Mouse (Mus musculus) liver, embryonic 14.5 days (tissue): ENCODE measurements around the gene Sf3b3. TPM values are rescaled to one million over a fixed set of nuclear protein-coding genes. Genes with fewer than 3 reads are reported as not detected.

Experiments
- ATAC-seq: fragments of 200-750 bp; cut with Nextera tagmentation; 2 replicates; pipeline ENCODE4 v1.8.0; 2017; ENCODE audit warnings: moderate number of reproducible peaks, mild to moderate bottlenecking, moderate library complexity; ENCODE audit not compliant: insufficient read depth
- DNase-seq, 3 experiments: peaks; one replicate each; pipeline ENCODE4 v3.0.0-alpha.2; 2012 to 2013; ENCODE audit warnings: low read depth in 3 of 3, low spot score in 3 of 3
- H3K27ac ChIP-seq: fragments of 300-500 bp; sonication (generic); 2 replicates; pipeline ENCODE4 v1.5.1; 2014; ENCODE audit warnings: moderate library complexity, mild to moderate bottlenecking, control low read depth, inconsistent platforms
- H3K27me3 ChIP-seq: fragments of 300-500 bp; sonication (generic); 2 replicates; pipeline ENCODE4 v1.6.1; 2014; ENCODE audit warnings: mild to moderate bottlenecking, low read length, moderate library complexity; ENCODE audit not compliant: control insufficient read depth, insufficient read depth
- H3K36me3 ChIP-seq: fragments of 300-500 bp; sonication (generic); replicated peaks from 2 replicates; pipeline ENCODE4 v1.6.1; 2014; ENCODE audit warnings: low read depth; ENCODE audit not compliant: control insufficient read depth, insufficient read depth
- H3K4me1 ChIP-seq, 2 experiments: fragments of 200-500 bp in 1 of 2; fragments of 300-500 bp in 1 of 2; sonication (generic) in 1 of 2; replicated peaks; 2 replicates each; pipeline ENCODE4 v1.6.1; 2012 to 2014; ENCODE audit warnings: antibody characterized with exemption in 1 of 2, inconsistent platforms in 1 of 2, low read length in 1 of 2; ENCODE audit not compliant: control insufficient read depth in 2 of 2, insufficient read depth in 2 of 2
- H3K4me2 ChIP-seq: fragments of 300-500 bp; sonication (generic); 2 replicates; pipeline ENCODE4 v1.6.1; 2014; ENCODE audit warnings: low read depth, mild to moderate bottlenecking, control low read depth, moderate library complexity
- H3K4me3 ChIP-seq, 2 experiments: fragments of 200-500 bp in 1 of 2; fragments of 300-500 bp in 1 of 2; sonication (generic) in 1 of 2; 2 replicates each; pipeline ENCODE4 v1.5.1; 2012 to 2014; ENCODE audit warnings: low read depth in 2 of 2, low read length in 2 of 2, mild to moderate bottlenecking in 2 of 2, control low read depth in 1 of 2, inconsistent platforms in 1 of 2, moderate library complexity in 1 of 2; ENCODE audit not compliant: insufficient read depth in 1 of 2
- H3K9ac ChIP-seq: fragments of 300-500 bp; sonication (generic); replicated peaks from 2 replicates; pipeline ENCODE4 v1.6.1; 2014; ENCODE audit warnings: mild to moderate bottlenecking, control low read depth, moderate library complexity
- H3K9me3 ChIP-seq: fragments of 300-500 bp; sonication (generic); 2 replicates; pipeline ENCODE4 v1.6.1; 2016; ENCODE audit warnings: low read length, mixed read lengths; ENCODE audit not compliant: control insufficient read depth
- CTCF ChIP-seq: IDR thresholded peaks from 2 replicates; pipeline ENCODE4 v1.5.1; 2016; ENCODE audit warnings: antibody characterized with exemption, low read depth, control low read depth
- EP300 ChIP-seq: IDR thresholded peaks from 2 replicates; pipeline ENCODE4 v1.6.1; 2016; ENCODE audit warnings: antibody characterized with exemption, low read depth
- WGBS: fragments of 180-500 bp; shearing (Covaris S2); extraction: QIAGEN DNeasy Blood & Tissue Kit; methylation state at CpG from one replicate; pipeline ENCODE4 v1.1.7; 2014; ENCODE audit not compliant: insufficient replicate concordance; 5-methylcytosine and 5-hydroxymethylcytosine counted together
- polyA plus RNA-seq, 2 experiments: library from polyadenylated mRNA; depleted of rRNA in 1 of 2; stranded (reverse) in 1 of 2; unstranded in 1 of 2; fragments of >200 nt; fragmentation: Nextera tagmentation in 1 of 2; extraction: Ambion mirVana in 1 of 2; gene quantifications; 2 replicates each; pipeline versions ENCODE4 v1.2.1 to v1.2.3; 2012 to 2014

Gene Sf3b3
- polyA plus RNA-seq, 2 experiments: 34.2 to 54.7 TPM

- ATAC-seq (no peak), DNase-seq (no peak)
- Histone ChIP-seq H3K9ac (no peak overlapping the region), H3K36me3 (peaks cover 83% of the 10 kb centered on the region), H3K4me2 (no peak overlapping the region), H3K4me1 (no peaks in the 10 kb centered on the region), H3K27me3 (no peaks in the 10 kb centered on the region), H3K4me3 (no peak overlapping the region), H3K27ac (no peak overlapping the region), H3K9me3 (no peaks in the 10 kb centered on the region)
- WGBS: 87% methylated on average over 7 of the region's 7 CpGs
- TF ChIP-seq EP300: no peak
- no peak for TF ChIP-seq CTCF
Observed at GRCm38 (mm10) chr8:110812349-110813080, 34.1 kb downstream of the Sf3b3 start.

- ATAC-seq (no peak), DNase-seq (no peak)
- WGBS: 88% methylated on average over 7 of the region's 7 CpGs
- Histone ChIP-seq H3K4me3 (no peak overlapping the region), H3K4me2 (no peak overlapping the region), H3K9me3 (no peaks in the 10 kb centered on the region), H3K27ac (no peak overlapping the region), H3K27me3 (no peaks in the 10 kb centered on the region), H3K36me3 (peaks cover 76% of the 10 kb centered on the region), H3K4me1 (no peaks in the 10 kb centered on the region), H3K9ac (no peak overlapping the region)
- TF ChIP-seq CTCF: no peak
- no peak for TF ChIP-seq EP300
Observed at GRCm38 (mm10) chr8:110811793-110812192, 34.8 kb downstream of the Sf3b3 start.

GRCm38 (mm10) chr8:110811116-110811515, 35.5 kb downstream of the Sf3b3 start:
- no peak overlapping the region for H3K4me3 ChIP-seq
- H3K27me3 ChIP-seq: no peaks in the 10 kb centered on the region
- H3K9me3 ChIP-seq: no peaks in the 10 kb centered on the region
- no peak for TF ChIP-seq EP300
- TF ChIP-seq CTCF: no peak
- H3K4me2 ChIP-seq: no peak overlapping the region
- peaks cover 69% of the 10 kb centered on the region for H3K36me3 ChIP-seq
- 87% methylated on average over 3 of the region's 3 CpGs for WGBS
- DNase-seq: no peak
- ATAC-seq: no peak
- no peak overlapping the region for H3K9ac ChIP-seq
- H3K4me1 ChIP-seq: no peaks in the 10 kb centered on the region
- H3K27ac ChIP-seq: no peak overlapping the region

GRCm38 (mm10) chr8:110810481-110811065, 36.0 kb downstream of the Sf3b3 start:
- H3K9me3 ChIP-seq: no peaks in the 10 kb centered on the region

GRCm38 (mm10) chr8:110809831-110810230, 36.8 kb downstream of the Sf3b3 start:
- H3K9ac ChIP-seq: no peak overlapping the region
- no peak for ATAC-seq
- H3K36me3 ChIP-seq: peaks cover 56% of the 10 kb centered on the region
- TF ChIP-seq EP300 (no peak), CTCF (no peak)
- H3K9me3 ChIP-seq: no peaks in the 10 kb centered on the region
- H3K27me3 ChIP-seq: no peaks in the 10 kb centered on the region
- H3K4me2 ChIP-seq: no peak overlapping the region
- no peak overlapping the region for H3K4me3 ChIP-seq
- WGBS: 53% methylated on average over 2 of the region's 2 CpGs
- H3K27ac ChIP-seq: no peak overlapping the region
- DNase-seq: no peak
- no peaks in the 10 kb centered on the region for H3K4me1 ChIP-seq

More at GRCm38 (mm10) chr8:110810481-110811065, 36.0 kb downstream of the Sf3b3 start:
- no peak overlapping the region for H3K9ac ChIP-seq
- ATAC-seq (no peak), DNase-seq (no peak)
- H3K27ac ChIP-seq: no peak overlapping the region
- TF ChIP-seq EP300: no peak
- no peak for TF ChIP-seq CTCF
- H3K36me3 ChIP-seq: peaks cover 63% of the 10 kb centered on the region
- 87% methylated on average over 7 of the region's 7 CpGs for WGBS
- no peaks in the 10 kb centered on the region for H3K27me3 ChIP-seq
- H3K4me2 ChIP-seq: no peak overlapping the region
- H3K4me1 ChIP-seq: no peaks in the 10 kb centered on the region
- H3K4me3 ChIP-seq: no peak overlapping the region
